In genomic region chr6:72619734-72620532, GRCm38 (mm10) we compare ENCODE assay signal across 10 mouse cellular contexts. TPM values are rescaled to one million over a fixed set of nuclear protein-coding genes. Genes with fewer than 3 reads are reported as not detected.
DNase-seq lines count a peak whose midpoint lies in the region; ATAC-seq lines count a peak whose summit lies in the region.
"Had no signal": no experiment of that assay in that cellular context is flagged by ENCODE, and none has a peak within 500 bp of the region (broad histone marks: within the 10 kb centered on the region; RNA-seq: fewer than 3 reads in every experiment).

No protein-coding gene starts in this region.

- no peak overlapping the region for H3K4me2 ChIP-seq in heart, embryonic 12.5 days
- H3K4me2 ChIP-seq: neural tube, embryonic 12.5 days had no signal

- no peaks in the 10 kb centered on the region for H3K36me3 ChIP-seq in heart, embryonic 12.5 days
- H3K36me3 ChIP-seq: neural tube, embryonic 12.5 days had no signal

- no peak overlapping the region for H3K9ac ChIP-seq in heart, embryonic 12.5 days
- H3K9ac ChIP-seq: neural tube, embryonic 12.5 days had no signal

- H3K27ac ChIP-seq in heart, embryonic 12.5 days (ENCODE audit: poor library complexity, severe bottlenecking) = peak overlapping the region; percentile 54; the same call in 1 of the 2 replicates
- H3K27ac ChIP-seq in brown adipose tissue, adult 24 weeks (replicated peaks; ENCODE audit: low read depth, low read length) = 0 out of 2 replicates have a peak overlapping the region, but pooled peaks have one; percentile 15
- H3K27ac ChIP-seq: neural tube, embryonic 12.5 days had no signal

- WGBS in heart, embryonic 12.5 days = 38% methylated on average over 12 of the region's 12 CpGs

- no peak overlapping the region for H3K4me3 ChIP-seq in heart, embryonic 12.5 days
- no peak overlapping the region for H3K4me3 ChIP-seq in brown adipose tissue, adult 24 weeks (ENCODE audit: insufficient read depth, low read depth, low read length)
- H3K4me3 ChIP-seq: neural tube, embryonic 12.5 days had no signal

- ATAC-seq in heart, embryonic 12.5 days (ENCODE audit: insufficient number of reproducible peaks, low FRiP score) = no peak

- DNase-seq in heart, adult 9 months (ENCODE audit: low spot score in 2 of 2) = no peak
- peak; percentile 53 to 75 for DNase-seq in kidney, postnatal 25 days
- DNase-seq in lung, postnatal 10 days = peak; percentile 50
- no peak for DNase-seq in left cerebral cortex, adult 8-10 months (ENCODE audit: low spot score in 2 of 2)
- no peak for DNase-seq in thymus, postnatal 36 days
- no peak for DNase-seq in neural tube, embryonic 10.5 days (ENCODE audit: extremely low spot score, low spot score)
- DNase-seq: right cerebral cortex, adult 18-20 months had no signal

- peaks cover 17% of the 10 kb centered on the region for H3K4me1 ChIP-seq in heart, embryonic 12.5 days (replicated peaks)
- H3K4me1 ChIP-seq in brown adipose tissue, adult 24 weeks (ENCODE audit: control insufficient read depth, insufficient read depth, insufficient read length, low read length) = peaks cover 6% of the 10 kb centered on the region

- no peaks in the 10 kb centered on the region for H3K9me3 ChIP-seq in heart, embryonic 12.5 days (replicated peaks)
- H3K9me3 ChIP-seq: neural tube, embryonic 12.5 days had no signal

- H3K27me3 ChIP-seq in heart, embryonic 12.5 days (replicated peaks) = no peaks in the 10 kb centered on the region
- H3K27me3 ChIP-seq: neural tube, embryonic 12.5 days had no signal

RNA-seq across cellular contexts. Expression of gene Tgoln1, which starts 3.1 kb away (rescaled TPM):
- 27.5 and 27.9 TPM in 2 replicates for polyA plus RNA-seq in heart, embryonic 12.5 days (2016; fragmentation: Nextera tagmentation; extraction: Ambion mirVana)
- 115 and 176 TPM in 2 replicates for polyA plus RNA-seq in brown adipose tissue, adult 24 weeks (2012; ENCODE audit: insufficient read depth, insufficient read length, missing spikeins)
- total RNA-seq in left cerebral cortex, adult 8-10 months (2022) = 100 to 1,000 TPM in 2 of 4 experiments, 10 to 100 TPM in 2; 93.0 to 104 (median 99.0) TPM

RNA-seq across cellular contexts. Expression of gene Retsat, which starts 21.7 kb away (rescaled TPM):
- polyA plus RNA-seq in heart, embryonic 12.5 days (2016; fragmentation: Nextera tagmentation; extraction: Ambion mirVana) = 13.8 and 16.0 TPM in 2 replicates
- 119 and 173 TPM in 2 replicates for polyA plus RNA-seq in brown adipose tissue, adult 24 weeks (2012; ENCODE audit: insufficient read depth, insufficient read length, missing spikeins)
- total RNA-seq in left cerebral cortex, adult 8-10 months (2022) = 10 to 100 TPM; 66.8 to 72.4 (median 68.4) TPM

RNA-seq across cellular contexts. Expression of gene Elmod3, which starts 21.7 kb away (rescaled TPM):
- 12.6 and 13.2 TPM in 2 replicates for polyA plus RNA-seq in heart, embryonic 12.5 days (2016; fragmentation: Nextera tagmentation; extraction: Ambion mirVana)
- polyA plus RNA-seq in brown adipose tissue, adult 24 weeks (2012; ENCODE audit: insufficient read depth, insufficient read length, missing spikeins) = 21.2 and 31.5 TPM in 2 replicates
- total RNA-seq in left cerebral cortex, adult 8-10 months (2022) = 10 to 100 TPM; 21.1 to 26.4 (median 24.0) TPM

Comparison
In these comparisons a context has a peak if more than half of its experiments do, and no peak if none do; other contexts are left out.
1. DNase-seq: peak in kidney, postnatal 25 days (2 of 2) and lung, postnatal 10 days (single experiment); none in heart, adult 9 months (0 of 2), left cerebral cortex, adult 8-10 months (0 of 2), thymus, postnatal 36 days (0 of 2) and neural tube, embryonic 10.5 days (single experiment).